Mouse (Mus musculus): Measurements from ENCODE around the gene Gm20521.

Gene Gm20521

DNA sequence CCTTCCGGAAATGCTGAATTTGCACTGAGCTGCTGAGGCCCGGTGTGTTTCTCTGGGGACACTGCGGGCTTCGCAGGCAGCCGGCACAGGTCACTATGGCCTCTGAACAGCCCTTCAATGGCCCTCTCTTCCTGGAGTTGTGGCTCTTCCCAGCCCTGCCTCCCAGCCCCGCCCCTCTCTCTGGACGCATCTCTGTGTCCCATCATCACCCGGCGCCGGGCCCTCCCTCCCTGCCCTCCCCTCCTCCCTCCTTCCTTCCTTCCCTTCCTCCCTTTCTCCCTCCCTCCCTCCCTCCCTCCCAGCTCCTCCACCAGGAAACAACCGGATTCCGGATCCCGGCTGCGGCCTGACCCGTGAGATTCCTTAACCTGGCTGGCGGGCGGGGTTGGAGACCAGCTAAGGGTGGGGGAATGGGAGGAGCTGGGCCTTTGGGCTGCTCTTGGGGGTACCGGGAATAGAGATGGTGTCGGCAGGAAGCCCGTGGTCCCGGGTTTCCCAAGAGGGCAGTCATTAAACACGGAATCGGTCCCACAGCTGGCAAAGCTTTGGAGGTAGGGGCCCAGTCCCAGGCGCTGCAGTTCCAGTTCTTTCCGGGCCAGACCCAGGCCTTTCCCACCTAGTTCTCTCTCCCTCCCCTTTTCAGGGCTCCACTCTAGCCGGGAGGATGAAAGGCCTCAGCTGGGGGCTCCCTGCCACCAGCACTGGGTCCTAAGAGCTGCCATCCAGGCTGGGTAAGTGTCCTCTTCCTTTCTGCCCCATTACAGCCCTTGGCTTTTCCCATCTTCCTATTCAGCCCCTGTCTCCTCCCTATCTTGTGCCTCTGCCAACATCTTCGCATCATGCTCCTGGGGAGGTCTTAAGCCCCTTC is at the start of gene Gm20521, which contains the start of gene Bcl2l2:
TSS of gene Gm20521 (plus strand) at position 288 of the 868 bp plus-strand sequence.
TSS of gene Bcl2l2 (plus strand) at position 224 of the 868 bp plus-strand sequence.
- no peak for DNase-seq (ENCODE audit: low read depth in 2 of 2, low spot score in 2 of 2)

GRCm38 (mm10) chr14:54843461-54843860 is 39.8 kb upstream of the Gm20521 start:
- DNase-seq (ENCODE audit: low read depth in 2 of 2, low spot score in 2 of 2), result peak in 1 of 2 experiments; percentile 21

- DNase-seq (ENCODE audit: low read depth in 2 of 2, low spot score in 2 of 2), result no peak
Observed at GRCm38 (mm10) chr14:54855726-54856125, 27.5 kb upstream of the Gm20521 start.

DNA sequence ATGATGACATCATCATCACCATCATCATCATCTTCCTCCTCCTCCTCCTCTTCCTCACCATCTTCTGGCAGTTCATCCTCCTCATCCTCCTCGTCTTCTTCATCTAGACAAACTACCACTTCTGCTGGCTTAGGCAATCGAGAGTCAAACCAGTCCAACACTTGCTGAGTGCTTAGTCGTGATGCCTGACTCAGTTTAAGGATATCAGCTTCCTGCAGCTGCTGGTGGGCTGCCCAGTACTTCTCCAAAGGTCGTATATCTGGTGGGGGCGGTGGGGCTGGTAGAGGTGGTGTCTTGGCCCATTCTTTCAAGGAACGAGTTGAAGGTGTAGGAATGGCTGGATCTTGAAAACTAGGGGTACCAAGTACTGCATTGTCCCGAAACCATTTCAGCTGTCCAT is 26.5 kb upstream of the Gm20521 start:
- DNase-seq (ENCODE audit: low read depth in 2 of 2, low spot score in 2 of 2), result no peak

- DNase-seq (ENCODE audit: low read depth in 2 of 2, low spot score in 2 of 2), result no peak
Observed at GRCm38 (mm10) chr14:54857891-54858290, 25.4 kb upstream of the Gm20521 start.

GRCm38 (mm10) chr14:54860511-54860910 is 22.7 kb upstream of the Gm20521 start:
- peak; percentile 42 to 65 for DNase-seq (ENCODE audit: low read depth in 2 of 2, low spot score in 2 of 2)

- peak; percentile 55 for DNase-seq (ENCODE audit: low read depth in 2 of 2, low spot score in 2 of 2)
Observed at GRCm38 (mm10) chr14:54863501-54864312, 19.5 kb upstream of the Gm20521 start.

GRCm38 (mm10) chr14:54864313-54865036 is 18.8 kb upstream of the Gm20521 start:
- DNase-seq (ENCODE audit: low read depth in 2 of 2, low spot score in 2 of 2), result no peak

- no peak for DNase-seq (ENCODE audit: low read depth in 2 of 2, low spot score in 2 of 2)
Observed at GRCm38 (mm10) chr14:54865626-54866025, 17.6 kb upstream of the Gm20521 start.

DNA sequence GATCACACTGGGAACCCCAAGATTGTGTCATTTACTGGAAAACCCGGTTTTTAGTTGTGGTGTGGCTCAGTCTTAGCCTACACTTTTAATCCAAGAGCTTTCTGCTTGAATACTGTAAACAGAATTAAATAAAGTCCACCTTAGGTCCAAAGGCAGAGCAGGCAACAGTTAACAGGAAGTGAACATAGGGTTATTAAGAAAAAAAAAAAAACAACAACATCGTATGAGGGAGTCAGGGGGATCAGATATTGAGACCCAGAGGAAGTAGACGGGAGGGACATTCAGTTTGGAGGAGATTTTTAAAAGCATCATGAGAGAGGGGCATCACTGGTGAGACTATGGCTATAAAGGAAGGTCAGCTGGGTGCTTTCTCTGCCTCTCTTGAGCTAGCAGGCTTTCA is 17.0 kb upstream of the Gm20521 start:
- DNase-seq (ENCODE audit: low read depth in 2 of 2, low spot score in 2 of 2), result no peak

DNA sequence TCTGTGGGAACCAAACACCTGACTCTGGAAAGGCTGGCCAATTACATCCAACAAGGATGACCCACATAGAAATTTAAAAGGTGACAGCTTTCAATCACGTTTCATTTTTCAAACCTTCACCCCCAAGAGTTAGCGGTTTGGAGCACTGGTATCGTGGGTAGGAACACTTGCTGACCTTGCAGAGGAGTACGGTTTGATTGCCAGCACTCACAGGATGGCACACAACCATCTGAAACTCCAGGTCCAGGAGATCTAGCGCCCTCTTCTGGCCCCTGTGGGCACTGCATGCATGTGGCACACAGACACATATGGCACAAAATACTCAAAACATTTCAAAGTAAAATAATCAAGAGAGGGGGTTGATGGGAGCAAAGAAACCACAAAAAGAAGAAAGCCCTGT is 16.3 kb upstream of the Gm20521 start:
- DNase-seq (ENCODE audit: low read depth in 2 of 2, low spot score in 2 of 2), result peak; percentile 48 to 67

GRCm38 (mm10) chr14:54868026-54868425 is 15.2 kb upstream of the Gm20521 start:
- DNase-seq (ENCODE audit: low read depth in 2 of 2, low spot score in 2 of 2), result no peak

DNA sequence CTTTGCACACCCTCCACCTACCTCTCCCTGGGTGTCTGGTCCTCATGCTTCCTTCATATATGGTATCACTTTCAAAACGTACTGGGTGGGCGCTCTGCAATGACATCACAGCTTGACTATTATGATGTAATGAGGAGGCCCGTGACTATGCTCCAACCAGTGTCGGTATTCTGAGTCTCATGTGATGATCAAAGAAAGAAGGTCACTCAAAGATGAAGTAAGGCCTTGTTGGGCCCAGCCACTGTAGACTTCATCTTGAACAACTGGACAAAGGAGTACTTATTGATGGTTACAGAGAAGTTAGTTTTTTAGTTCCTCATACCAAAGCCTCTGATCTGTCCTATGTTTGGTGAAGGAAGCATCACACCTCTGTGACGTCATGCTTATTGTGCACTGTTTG is 12.4 kb upstream of the Gm20521 start, which contains the start of gene Homez:
TSS of gene Homez (minus strand) at position 101 of the 400 bp plus-strand sequence.
- no peak for DNase-seq (ENCODE audit: low read depth in 2 of 2, low spot score in 2 of 2)

GRCm38 (mm10) chr14:54874165-54874564 is 9.1 kb upstream of the Gm20521 start:
- DNase-seq (ENCODE audit: low read depth in 2 of 2, low spot score in 2 of 2), result no peak

- peak in 1 of 2 experiments; percentile 21 for DNase-seq (ENCODE audit: low read depth in 2 of 2, low spot score in 2 of 2)
Observed at GRCm38 (mm10) chr14:54875844-54876538, 7.2 kb upstream of the Gm20521 start.

DNA sequence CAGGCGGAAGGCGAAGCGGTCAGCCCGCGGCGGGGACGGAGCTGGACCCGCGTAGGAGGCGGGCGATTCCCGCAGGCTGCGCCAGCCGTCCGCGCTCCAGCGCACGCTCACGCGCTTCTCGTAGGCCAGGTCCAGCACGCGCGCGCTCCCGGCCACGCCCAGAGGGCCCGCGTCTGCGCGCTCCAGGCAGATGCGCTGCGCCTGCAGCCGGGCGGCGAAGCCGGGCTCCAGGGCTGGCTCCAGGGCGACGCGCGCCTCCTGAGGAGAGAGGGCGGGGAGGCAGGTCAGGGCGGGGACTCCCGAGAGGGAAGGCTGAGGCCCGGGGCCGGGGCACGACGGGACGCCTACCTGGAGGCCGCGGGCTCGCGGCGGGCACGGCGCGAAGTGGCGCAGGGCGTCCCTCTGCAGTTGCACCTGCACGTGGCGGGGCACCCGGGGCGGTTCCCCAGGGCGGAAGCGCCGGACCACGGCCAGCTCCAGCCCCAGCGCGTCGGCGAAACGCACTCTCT is 6.6 kb upstream of the Gm20521 start:
- peak; percentile 68 to 69 for DNase-seq (ENCODE audit: low read depth in 2 of 2, low spot score in 2 of 2)

DNA sequence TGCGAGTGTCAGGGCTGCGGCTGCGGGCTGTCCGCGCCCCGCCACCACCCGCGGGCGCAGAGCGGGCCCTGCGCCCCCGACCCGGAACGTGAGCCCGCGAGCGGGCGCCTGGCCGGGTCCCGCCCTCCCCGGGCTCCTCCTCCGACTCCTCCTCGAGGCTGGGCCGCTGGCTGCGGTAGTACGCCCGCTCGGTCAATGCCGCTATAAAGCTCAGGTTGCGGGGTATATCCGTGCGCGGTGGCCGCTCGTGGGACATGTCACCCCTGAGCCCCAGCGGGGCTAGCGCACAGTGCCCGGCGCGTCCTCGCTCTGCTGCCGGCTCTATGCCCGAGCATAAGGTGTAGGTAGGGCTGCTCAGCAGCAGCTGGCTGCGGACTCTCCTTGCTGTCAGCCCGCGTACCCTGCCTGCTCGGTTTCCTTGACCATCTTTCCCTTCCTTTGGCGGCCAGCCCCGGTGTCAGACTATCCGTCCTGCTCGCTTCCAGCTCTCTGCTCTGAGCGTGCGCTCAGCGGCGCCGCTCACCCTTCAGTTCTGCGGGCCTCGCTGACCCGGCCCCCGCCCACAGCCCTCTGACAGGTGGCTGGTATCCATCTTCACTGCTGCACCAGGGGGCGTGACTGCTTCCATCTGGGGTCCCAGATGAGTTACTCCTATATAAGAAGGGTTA is 6.1 kb upstream of the Gm20521 start, which contains the start of gene Ppp1r3e:
TSS of gene Ppp1r3e (minus strand) at position 503 of the 668 bp plus-strand sequence.
- DNase-seq (ENCODE audit: low read depth in 2 of 2, low spot score in 2 of 2), result peak; percentile 47

DNA sequence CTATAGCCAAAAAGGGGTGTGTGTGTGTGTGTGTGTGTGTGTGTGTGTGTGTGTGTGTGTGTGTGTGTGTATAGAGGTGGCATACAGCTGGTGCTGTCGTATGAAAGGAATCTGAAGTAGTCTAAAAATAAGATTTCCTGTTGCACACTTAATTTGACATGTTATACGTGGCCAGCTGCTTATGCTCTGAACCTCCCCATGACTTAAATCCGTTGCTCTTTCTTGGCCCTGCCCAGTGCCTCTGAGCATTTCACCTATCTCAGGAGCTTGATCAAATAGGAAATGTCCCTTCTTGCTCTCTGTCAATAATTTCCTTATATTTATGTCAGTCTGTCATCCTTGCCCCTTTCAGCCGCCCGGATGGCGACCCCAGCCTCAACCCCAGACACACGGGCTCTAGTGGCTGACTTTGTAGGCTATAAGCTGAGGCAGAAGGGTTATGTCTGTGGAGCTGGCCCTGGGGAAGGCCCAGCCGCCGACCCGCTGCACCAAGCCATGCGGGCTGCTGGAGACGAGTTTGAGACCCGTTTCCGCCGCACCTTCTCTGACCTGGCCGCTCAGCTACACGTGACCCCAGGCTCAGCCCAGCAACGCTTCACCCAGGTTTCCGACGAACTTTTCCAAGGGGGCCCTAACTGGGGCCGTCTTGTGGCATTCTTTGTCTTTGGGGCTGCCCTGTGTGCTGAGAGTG is 926 bp downstream of the Gm20521 start:
- no peak for DNase-seq (ENCODE audit: low read depth in 2 of 2, low spot score in 2 of 2)

DNA sequence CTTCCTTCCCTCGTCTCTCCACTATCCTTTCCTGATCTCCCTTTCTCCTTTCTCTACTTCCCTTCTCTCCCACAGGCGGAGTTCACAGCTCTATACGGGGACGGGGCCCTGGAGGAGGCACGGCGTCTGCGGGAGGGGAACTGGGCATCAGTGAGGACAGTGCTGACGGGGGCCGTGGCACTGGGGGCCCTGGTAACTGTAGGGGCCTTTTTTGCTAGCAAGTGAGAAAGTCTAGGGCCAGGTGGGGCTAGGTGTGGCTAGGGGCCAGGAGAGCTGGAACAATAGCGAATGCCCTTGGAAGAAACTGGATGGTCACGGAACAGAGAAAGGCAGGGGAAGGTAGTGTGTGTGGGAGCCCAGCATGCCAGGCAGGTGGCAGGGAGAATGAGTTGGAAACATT is 2.1 kb downstream of the Gm20521 start:
- no peak for DNase-seq (ENCODE audit: low read depth in 2 of 2, low spot score in 2 of 2)

Data from CD8-positive naive resting alpha-beta T cell, adult 2 months (primary cell).